Mouse (Mus musculus): ENCODE results near the gene Brd7. TPM values are rescaled to one million over a fixed set of nuclear protein-coding genes. Genes with fewer than 3 reads are reported as not detected.
A peak's percentile ranks its signal among the peaks of the same experiment; 100 is the strongest.

Brd7 gene
- polyA plus RNA-seq, 1 experiment, result 34.6 TPM

DNA sequence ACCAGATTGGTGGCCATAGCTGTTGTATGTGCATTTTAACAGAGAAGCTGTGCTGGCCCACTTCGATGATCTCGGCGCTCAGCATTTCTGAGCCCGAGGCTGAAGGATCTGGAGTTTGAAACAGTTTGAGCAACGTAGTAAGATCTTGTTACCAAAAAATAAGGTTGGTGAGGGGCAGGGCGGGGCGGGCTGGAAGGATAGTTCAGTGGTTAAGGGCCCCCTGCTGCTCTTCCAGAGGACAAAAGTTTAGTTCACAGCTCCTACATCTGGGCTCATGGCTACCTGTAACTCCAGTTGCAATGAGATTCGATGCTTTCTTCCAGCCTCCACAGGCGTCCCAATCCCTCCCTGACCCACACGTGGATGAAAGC lies 63.3 kb downstream of the Brd7 start:
- WGBS, result 90% methylated on average over 10 of the region's 10 CpGs
- DNase-seq, result no peak
- Histone ChIP-seq H3K4me1 (replicated peaks; ENCODE audit: control insufficient read depth, insufficient read depth, low read length) (peaks cover 57% of the 10 kb centered on the region), H3K27me3 (ENCODE audit: control insufficient read depth, insufficient read depth, low read length) (no peaks in the 10 kb centered on the region), H3K27ac (ENCODE audit: control insufficient read depth, insufficient read depth, low read length) (peak overlapping the region; percentile 15; the same call in 1 of the 2 replicates), H3K36me3 (ENCODE audit: control insufficient read depth, insufficient read depth, low read length) (peaks cover 12% of the 10 kb centered on the region), H3K4me3 (ENCODE audit: control insufficient read depth, insufficient read depth, low read length) (no peak overlapping the region)
- no peak for TF ChIP-seq POLR2A (IDR thresholded peaks at IDR 0.05; ENCODE audit: control insufficient read depth, extremely low read depth, insufficient read depth, low read length, poor library complexity)
- no peak for TF ChIP-seq CTCF (IDR thresholded peaks at IDR 0.05; ENCODE audit: borderline replicate concordance, control insufficient read depth, extremely low read depth, insufficient read depth, low read length, poor library complexity)

DNA sequence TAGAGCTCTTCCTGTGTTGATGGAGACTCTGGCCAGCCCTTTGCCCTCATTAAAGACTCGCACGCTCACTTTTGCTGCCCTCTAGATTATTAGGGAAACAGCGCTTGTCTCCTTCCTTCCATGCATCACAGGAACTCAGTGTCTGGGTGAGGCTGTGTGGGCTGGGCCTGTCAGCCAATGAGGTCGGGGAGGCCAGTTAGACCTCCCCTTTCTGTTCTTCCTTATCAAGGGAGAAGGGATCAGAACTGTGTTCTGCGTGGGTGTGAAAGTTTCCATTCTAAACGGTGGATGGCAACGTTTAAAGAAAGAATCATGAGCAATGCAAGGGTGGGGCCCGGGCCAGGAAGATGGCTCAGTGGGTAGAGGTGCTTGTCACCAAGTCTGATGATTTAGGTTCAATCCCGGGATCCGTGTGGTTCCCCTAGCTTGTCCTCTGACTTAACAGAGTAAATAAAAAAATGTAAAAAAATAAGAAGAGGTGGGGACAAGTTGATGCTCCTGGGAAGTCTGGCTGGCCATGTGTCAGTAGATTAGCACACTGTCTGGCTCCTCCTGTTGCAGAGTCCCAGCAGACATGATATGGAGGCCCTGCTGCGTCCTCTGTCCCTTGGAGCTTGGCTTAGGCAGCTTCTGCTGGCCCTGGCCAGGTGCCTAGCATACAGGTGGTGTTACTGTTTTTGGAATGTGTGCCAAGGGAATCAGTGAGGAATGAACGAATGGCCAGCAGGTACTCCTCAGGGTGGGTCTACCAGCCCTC lies 63.8 kb downstream of the Brd7 start:
- H3K27me3 ChIP-seq (ENCODE audit: control insufficient read depth, insufficient read depth, low read length), result no peaks in the 10 kb centered on the region
- H3K4me1 ChIP-seq (replicated peaks; ENCODE audit: control insufficient read depth, insufficient read depth, low read length), result peaks cover 63% of the 10 kb centered on the region
- peaks cover 12% of the 10 kb centered on the region for H3K36me3 ChIP-seq (ENCODE audit: control insufficient read depth, insufficient read depth, low read length)
- WGBS, result 55% methylated on average over 12 of the region's 12 CpGs
- H3K27ac ChIP-seq (ENCODE audit: control insufficient read depth, insufficient read depth, low read length), result peak overlapping the region; percentile 15; the same call in 1 of the 2 replicates
- DNase-seq, result no peak
- no peak for TF ChIP-seq CTCF (IDR thresholded peaks at IDR 0.05; ENCODE audit: borderline replicate concordance, control insufficient read depth, extremely low read depth, insufficient read depth, low read length, poor library complexity)
- no peak for TF ChIP-seq POLR2A (IDR thresholded peaks at IDR 0.05; ENCODE audit: control insufficient read depth, extremely low read depth, insufficient read depth, low read length, poor library complexity)
- no peak overlapping the region for H3K4me3 ChIP-seq (ENCODE audit: control insufficient read depth, insufficient read depth, low read length)

DNA sequence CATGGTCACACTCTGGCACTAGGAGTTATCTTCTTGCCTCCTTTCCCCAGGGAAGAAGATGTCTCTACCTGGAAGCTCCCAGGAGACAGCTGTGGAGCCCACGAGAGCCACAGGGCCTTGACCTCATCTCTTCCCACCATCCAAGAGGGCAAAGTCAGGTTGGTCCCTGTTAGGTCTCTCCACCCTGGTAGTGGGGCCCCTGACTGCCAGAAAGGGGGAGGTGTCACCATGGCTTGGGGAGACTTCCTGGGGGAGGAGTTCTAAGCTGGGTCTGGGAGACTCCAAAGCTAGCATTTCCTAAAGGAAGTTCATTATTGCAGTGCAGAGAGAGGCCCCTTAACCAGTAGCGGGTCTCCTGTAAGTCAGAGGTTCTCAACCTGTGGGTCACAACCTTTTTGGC lies 67.0 kb downstream of the Brd7 start:
- H3K36me3 ChIP-seq (ENCODE audit: control insufficient read depth, insufficient read depth, low read length), result peaks cover 12% of the 10 kb centered on the region
- H3K4me1 ChIP-seq (replicated peaks; ENCODE audit: control insufficient read depth, insufficient read depth, low read length), result peaks cover 76% of the 10 kb centered on the region
- WGBS, result 78% methylated on average over 2 of the region's 2 CpGs
- TF ChIP-seq POLR2A (IDR thresholded peaks at IDR 0.05; ENCODE audit: control insufficient read depth, extremely low read depth, insufficient read depth, low read length, poor library complexity), result no peak
- no peak for TF ChIP-seq CTCF (IDR thresholded peaks at IDR 0.05; ENCODE audit: borderline replicate concordance, control insufficient read depth, extremely low read depth, insufficient read depth, low read length, poor library complexity)
- no peak overlapping the region for H3K4me3 ChIP-seq (ENCODE audit: control insufficient read depth, insufficient read depth, low read length)
- no peak for DNase-seq
- no peaks in the 10 kb centered on the region for H3K27me3 ChIP-seq (ENCODE audit: control insufficient read depth, insufficient read depth, low read length)
- no peak overlapping the region; the same call in 1 of the 2 replicates for H3K27ac ChIP-seq (ENCODE audit: control insufficient read depth, insufficient read depth, low read length)

DNA sequence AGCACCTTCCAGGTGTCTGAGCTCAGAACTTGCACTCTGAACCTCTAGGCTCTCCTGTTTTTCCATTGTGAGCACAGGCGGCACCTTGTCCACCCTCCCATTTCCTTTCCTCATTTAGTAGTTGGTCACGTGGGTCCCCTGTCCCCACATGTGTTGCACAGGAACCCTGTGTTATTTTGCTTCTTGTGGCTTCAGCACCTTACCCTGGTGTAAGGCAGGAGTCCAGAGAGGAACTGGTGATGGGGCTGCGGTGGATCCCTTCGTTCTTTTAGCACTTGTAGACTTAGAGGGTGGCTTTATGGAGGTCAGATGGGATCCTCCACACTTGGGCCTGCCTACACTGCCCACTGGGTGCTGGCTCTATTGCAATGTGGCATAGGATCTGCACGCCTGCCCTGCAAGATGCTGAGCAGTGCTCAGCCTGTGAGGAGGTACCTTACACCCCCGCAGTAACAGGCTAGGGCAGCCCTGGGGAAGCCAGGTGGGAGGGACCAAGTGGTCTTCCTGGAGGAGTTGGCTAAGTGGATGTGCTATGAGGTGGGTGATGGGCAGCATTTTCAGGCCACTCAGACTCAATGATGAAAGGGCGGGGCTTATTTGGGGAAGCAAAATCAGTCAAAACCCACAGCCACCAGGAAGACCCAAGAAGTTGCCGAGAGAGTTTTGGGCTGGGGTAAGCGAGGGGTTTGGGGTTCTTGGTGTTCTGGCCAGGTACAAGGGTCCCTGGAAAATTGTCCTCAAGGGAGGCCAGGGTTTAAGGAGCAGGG lies 68.2 kb downstream of the Brd7 start:
- peaks cover 74% of the 10 kb centered on the region for H3K4me1 ChIP-seq (replicated peaks; ENCODE audit: control insufficient read depth, insufficient read depth, low read length)
- WGBS, result 15% methylated on average over 9 of the region's 9 CpGs
- DNase-seq, result peak; percentile 55

DNA sequence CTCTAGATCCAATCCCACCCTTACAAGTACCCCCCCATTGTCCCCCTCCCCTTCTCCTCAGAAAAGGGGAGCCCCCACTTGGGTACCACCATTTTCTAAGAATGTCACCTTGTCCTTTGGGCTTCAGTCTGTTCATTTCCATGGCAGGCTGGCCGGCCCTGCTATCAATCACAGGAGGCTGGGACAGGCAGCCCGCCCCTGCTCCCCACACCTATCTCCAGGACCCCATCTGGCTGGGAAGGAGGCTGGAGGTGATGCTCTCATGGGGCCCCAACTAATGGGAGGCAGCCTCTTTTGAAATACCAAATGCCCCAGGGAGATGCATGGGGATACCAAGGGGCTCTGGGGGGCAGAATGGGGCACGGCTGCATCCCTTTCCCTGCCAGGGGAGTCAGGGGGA lies 69.1 kb downstream of the Brd7 start:
- H3K27me3 ChIP-seq (ENCODE audit: control insufficient read depth, insufficient read depth, low read length), result no peaks in the 10 kb centered on the region
- peaks cover 73% of the 10 kb centered on the region for H3K4me1 ChIP-seq (replicated peaks; ENCODE audit: control insufficient read depth, insufficient read depth, low read length)
- no peak overlapping the region for H3K4me3 ChIP-seq (ENCODE audit: control insufficient read depth, insufficient read depth, low read length)
- no peak for TF ChIP-seq CTCF (IDR thresholded peaks at IDR 0.05; ENCODE audit: borderline replicate concordance, control insufficient read depth, extremely low read depth, insufficient read depth, low read length, poor library complexity)
- no peak for TF ChIP-seq POLR2A (IDR thresholded peaks at IDR 0.05; ENCODE audit: control insufficient read depth, extremely low read depth, insufficient read depth, low read length, poor library complexity)
- peaks cover 12% of the 10 kb centered on the region for H3K36me3 ChIP-seq (ENCODE audit: control insufficient read depth, insufficient read depth, low read length)
- H3K27ac ChIP-seq (ENCODE audit: control insufficient read depth, insufficient read depth, low read length), result peak overlapping the region; percentile 39; the same call in 1 of the 2 replicates
- WGBS, result 89% methylated on average over 3 of the region's 3 CpGs
- no peak for DNase-seq

More for the DNA sequence above, 68.2 kb downstream of the Brd7 start:
- Histone ChIP-seq H3K4me3 (ENCODE audit: control insufficient read depth, insufficient read depth, low read length) (peak overlapping the region; percentile 20), H3K36me3 (ENCODE audit: control insufficient read depth, insufficient read depth, low read length) (peaks cover 12% of the 10 kb centered on the region), H3K27me3 (ENCODE audit: control insufficient read depth, insufficient read depth, low read length) (no peaks in the 10 kb centered on the region), H3K27ac (ENCODE audit: control insufficient read depth, insufficient read depth, low read length) (peak overlapping the region; percentile 64)
- TF ChIP-seq CTCF (IDR thresholded peaks at IDR 0.05; ENCODE audit: borderline replicate concordance, control insufficient read depth, extremely low read depth, insufficient read depth, low read length, poor library complexity) (no peak), POLR2A (IDR thresholded peaks at IDR 0.05; ENCODE audit: control insufficient read depth, extremely low read depth, insufficient read depth, low read length, poor library complexity) (0 out of 2 replicates have a peak, but pooled peaks have one; percentile 35)

DNA sequence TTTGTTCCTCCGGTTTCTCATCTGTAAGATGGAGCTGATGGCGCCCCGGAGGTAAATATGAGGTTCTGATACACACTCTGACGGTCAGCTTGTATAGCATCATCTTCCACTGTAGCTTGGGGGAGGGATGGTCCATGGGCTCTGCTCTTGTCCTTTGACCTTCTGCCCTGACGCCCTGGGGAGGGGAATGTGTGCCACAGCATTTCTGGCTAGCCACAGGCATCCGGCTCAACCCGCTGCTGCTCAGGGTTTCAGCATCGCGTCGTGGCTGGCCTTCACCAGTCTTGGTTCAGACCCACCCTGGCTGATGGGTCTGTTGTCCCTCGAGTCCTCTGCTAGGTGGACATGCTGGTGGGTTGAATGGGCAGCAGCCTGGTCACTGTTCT lies 70.7 kb downstream of the Brd7 start:
- WGBS, result 65% methylated on average over 11 of the region's 11 CpGs
- peaks cover 9% of the 10 kb centered on the region for H3K36me3 ChIP-seq (ENCODE audit: control insufficient read depth, insufficient read depth, low read length)
- H3K4me3 ChIP-seq (ENCODE audit: control insufficient read depth, insufficient read depth, low read length), result no peak overlapping the region
- no peak for DNase-seq
- peak overlapping the region; percentile 98; the same call in 1 of the 2 replicates for H3K27ac ChIP-seq (ENCODE audit: control insufficient read depth, insufficient read depth, low read length)
- H3K27me3 ChIP-seq (ENCODE audit: control insufficient read depth, insufficient read depth, low read length), result no peaks in the 10 kb centered on the region
- H3K4me1 ChIP-seq (replicated peaks; ENCODE audit: control insufficient read depth, insufficient read depth, low read length), result peaks cover 73% of the 10 kb centered on the region
- TF ChIP-seq CTCF (IDR thresholded peaks at IDR 0.05; ENCODE audit: borderline replicate concordance, control insufficient read depth, extremely low read depth, insufficient read depth, low read length, poor library complexity), result no peak
- no peak for TF ChIP-seq POLR2A (IDR thresholded peaks at IDR 0.05; ENCODE audit: control insufficient read depth, extremely low read depth, insufficient read depth, low read length, poor library complexity)

All from thymus, adult 2 months (tissue).